In genomic region chr1:140693482-140693881, GRCm38 (mm10) we compare ENCODE assay signal across 14 mouse cellular contexts.
DNase-seq lines count a peak whose midpoint lies in the region.
"Had no signal": no experiment of that assay in that cellular context is flagged by ENCODE, and none has a peak within 500 bp of the region (broad histone marks: within the 10 kb centered on the region; RNA-seq: fewer than 3 reads in every experiment).

No protein-coding gene starts in this region.

- DNase-seq in heart, adult 11 months: peak; percentile 57
- DNase-seq in heart, adult 18-20 months: no peak
- DNase-seq in right cerebral cortex, postnatal 14 days: peak; percentile 2
- DNase-seq in right cerebral cortex, adult 2 months (ENCODE audit: low spot score in 2 of 2): no peak
- DNase-seq: adrenal gland, adult 2 months; adrenal gland, adult 8-10 months; adrenal gland, postnatal 10 days; adrenal gland, postnatal 14 days; adrenal gland, postnatal 25 days; adrenal gland, postnatal 36 days; B cell, adult 2 months; cerebellum, adult 11 months; cerebellum, adult 11-12 months; cerebellum, adult 18-20 months had no signal

Comparison
In these comparisons a context has a peak if more than half of its experiments do, and no peak if none do; other contexts are left out.
1. DNase-seq: peak in heart, adult 11 months (single experiment) and right cerebral cortex, postnatal 14 days (single experiment); none in heart, adult 18-20 months (0 of 2) and right cerebral cortex, adult 2 months (0 of 2).